Comparison of ENCODE assay signal across 8 mouse cellular contexts in genomic region chr9:14839527-14839926, GRCm38 (mm10). TPM values are rescaled to one million over a fixed set of nuclear protein-coding genes. Genes with fewer than 3 reads are reported as not detected.
DNase-seq lines count a peak whose midpoint lies in the region; ATAC-seq and TF ChIP-seq lines count a peak whose summit lies in the region.

No protein-coding gene starts in this region.

- peaks cover 19% of the 10 kb centered on the region for H3K36me3 ChIP-seq in hindbrain, embryonic 12.5 days
- peaks cover 29% of the 10 kb centered on the region for H3K36me3 ChIP-seq in hindbrain, embryonic 10.5 days
- peaks cover 6% of the 10 kb centered on the region; the same call in 1 of the 2 replicates for H3K36me3 ChIP-seq in stomach, embryonic 15.5 days
- peaks cover 6% of the 10 kb centered on the region; the same call in 1 of the 2 replicates for H3K36me3 ChIP-seq in stomach, postnatal 0 days (ENCODE audit: control insufficient read depth, insufficient read depth, low read length)
- peaks cover 4% of the 10 kb centered on the region; the same call in 1 of the 2 replicates for H3K36me3 ChIP-seq in hindbrain, embryonic 16.5 days (ENCODE audit: control insufficient read depth, insufficient read depth, low read length)
- H3K36me3 ChIP-seq in liver, embryonic 12.5 days, result peaks cover 29% of the 10 kb centered on the region

- H3K27ac ChIP-seq in hindbrain, embryonic 12.5 days, result no peak overlapping the region
- H3K27ac ChIP-seq in hindbrain, embryonic 10.5 days, result no peak overlapping the region
- no peak overlapping the region for H3K27ac ChIP-seq in stomach, embryonic 15.5 days
- H3K27ac ChIP-seq in stomach, postnatal 0 days (replicated peaks), result no peak overlapping the region
- H3K27ac ChIP-seq in hindbrain, embryonic 16.5 days (ENCODE audit: low read depth, low read length), result no peak overlapping the region
- H3K27ac ChIP-seq in liver, embryonic 12.5 days, result no peak overlapping the region

- DNase-seq in hindbrain, embryonic 10.5 days (ENCODE audit: low spot score), result no peak
- no peak for DNase-seq in stomach, postnatal 0 days (ENCODE audit: low spot score)
- DNase-seq in skeletal muscle tissue, adult 2 months (ENCODE audit: low read depth, low spot score), result peak; percentile 11
- DNase-seq in cerebellum, postnatal 36 days, result no peak

- no peak for TF ChIP-seq CTCF in stomach, postnatal 0 days (IDR thresholded peaks at IDR 0.05; ENCODE audit: low read depth)

- H3K9me3 ChIP-seq in hindbrain, embryonic 12.5 days (replicated peaks), result no peaks in the 10 kb centered on the region
- H3K9me3 ChIP-seq in hindbrain, embryonic 10.5 days, result no peaks in the 10 kb centered on the region
- no peaks in the 10 kb centered on the region for H3K9me3 ChIP-seq in stomach, embryonic 15.5 days
- H3K9me3 ChIP-seq in stomach, postnatal 0 days (ENCODE audit: control insufficient read depth, low read length), result no peaks in the 10 kb centered on the region
- no peaks in the 10 kb centered on the region for H3K9me3 ChIP-seq in hindbrain, embryonic 16.5 days (ENCODE audit: control insufficient read depth, low read length)
- no peaks in the 10 kb centered on the region for H3K9me3 ChIP-seq in liver, embryonic 12.5 days (replicated peaks)

- H3K4me1 ChIP-seq in hindbrain, embryonic 12.5 days, result no peaks in the 10 kb centered on the region
- H3K4me1 ChIP-seq in hindbrain, embryonic 10.5 days (replicated peaks), result no peaks in the 10 kb centered on the region
- H3K4me1 ChIP-seq in stomach, embryonic 15.5 days, result no peaks in the 10 kb centered on the region
- H3K4me1 ChIP-seq in stomach, postnatal 0 days (replicated peaks; ENCODE audit: control insufficient read depth, insufficient read depth), result no peaks in the 10 kb centered on the region; the same call in 1 of the 2 replicates
- H3K4me1 ChIP-seq in hindbrain, embryonic 16.5 days (ENCODE audit: control insufficient read depth, insufficient read depth, low read depth, low read length), result no peaks in the 10 kb centered on the region
- H3K4me1 ChIP-seq in liver, embryonic 12.5 days, result no peaks in the 10 kb centered on the region

- no peak overlapping the region for H3K4me2 ChIP-seq in hindbrain, embryonic 12.5 days (replicated peaks)
- H3K4me2 ChIP-seq in stomach, embryonic 15.5 days, result no peak overlapping the region
- no peak overlapping the region for H3K4me2 ChIP-seq in stomach, postnatal 0 days (replicated peaks; ENCODE audit: low read depth)
- H3K4me2 ChIP-seq in hindbrain, embryonic 16.5 days (ENCODE audit: low read length), result no peak overlapping the region
- H3K4me2 ChIP-seq in liver, embryonic 12.5 days, result no peak overlapping the region

- no peak for TF ChIP-seq EP300 in stomach, postnatal 0 days (optimal IDR thresholded peaks at IDR 0.05)

- H3K27me3 ChIP-seq in hindbrain, embryonic 12.5 days, result no peaks in the 10 kb centered on the region
- H3K27me3 ChIP-seq in hindbrain, embryonic 10.5 days (ENCODE audit: insufficient read depth, poor library complexity, severe bottlenecking), result no peaks in the 10 kb centered on the region
- H3K27me3 ChIP-seq in stomach, embryonic 15.5 days (replicated peaks), result no peaks in the 10 kb centered on the region
- no peaks in the 10 kb centered on the region for H3K27me3 ChIP-seq in stomach, postnatal 0 days (ENCODE audit: control insufficient read depth, insufficient read depth, low read length)
- no peaks in the 10 kb centered on the region for H3K27me3 ChIP-seq in hindbrain, embryonic 16.5 days (replicated peaks; ENCODE audit: control insufficient read depth, insufficient read depth, low read length)
- H3K27me3 ChIP-seq in liver, embryonic 12.5 days (replicated peaks), result no peaks in the 10 kb centered on the region

- 50% methylated on average over 7 of the region's 7 CpGs for WGBS in hindbrain, embryonic 12.5 days
- WGBS in hindbrain, embryonic 10.5 days, result 74% methylated on average over 7 of the region's 7 CpGs
- WGBS in stomach, embryonic 15.5 days, result 43% methylated on average over 7 of the region's 7 CpGs
- 40% methylated on average over 7 of the region's 7 CpGs for WGBS in stomach, postnatal 0 days
- 26% methylated on average over 7 of the region's 7 CpGs for WGBS in hindbrain, embryonic 16.5 days
- WGBS in liver, embryonic 12.5 days (ENCODE audit: insufficient replicate concordance), result 71% methylated on average over 7 of the region's 7 CpGs

- H3K4me3 ChIP-seq in hindbrain, embryonic 12.5 days, result no peak overlapping the region
- no peak overlapping the region for H3K4me3 ChIP-seq in hindbrain, embryonic 10.5 days
- no peak overlapping the region for H3K4me3 ChIP-seq in stomach, embryonic 15.5 days (replicated peaks)
- H3K4me3 ChIP-seq in stomach, postnatal 0 days (ENCODE audit: low read depth, low read length), result no peak overlapping the region
- H3K4me3 ChIP-seq in hindbrain, embryonic 16.5 days (ENCODE audit: low read length), result no peak overlapping the region
- H3K4me3 ChIP-seq in liver, embryonic 12.5 days, result no peak overlapping the region

- peak; percentile 74 for ATAC-seq in hindbrain, embryonic 12.5 days (ENCODE audit: low FRiP score)
- ATAC-seq in stomach, embryonic 15.5 days (ENCODE audit: insufficient read depth, low FRiP score, low read depth), result peak; percentile 66; the same call in 1 of the 2 replicates
- no peak for ATAC-seq in stomach, postnatal 0 days (ENCODE audit: low FRiP score, low TSS enrichment)
- ATAC-seq in hindbrain, embryonic 16.5 days, result peak; percentile 62; the same call in 1 of the 2 replicates
- ATAC-seq in liver, embryonic 12.5 days, result no peak

- no peak overlapping the region for H3K9ac ChIP-seq in hindbrain, embryonic 12.5 days
- no peak overlapping the region for H3K9ac ChIP-seq in stomach, embryonic 15.5 days
- no peak overlapping the region for H3K9ac ChIP-seq in stomach, postnatal 0 days (ENCODE audit: low read length)
- no peak overlapping the region for H3K9ac ChIP-seq in hindbrain, embryonic 16.5 days (ENCODE audit: low read depth, low read length)
- no peak overlapping the region for H3K9ac ChIP-seq in liver, embryonic 12.5 days

RNA-seq across cellular contexts. Expression of gene Gpr83, which starts 20.5 kb away (rescaled TPM):
- polyA plus RNA-seq in hindbrain, embryonic 12.5 days (2016; fragmentation: Nextera tagmentation; extraction: Ambion mirVana), result 1.6 and 1.7 TPM in 2 replicates
- polyA plus RNA-seq in hindbrain, embryonic 10.5 days (2016; fragmentation: Nextera tagmentation; extraction: Ambion mirVana), result 0.65 and 0.71 TPM in 2 replicates
- polyA plus RNA-seq in stomach, embryonic 15.5 days (2015; fragmentation: Nextera tagmentation; extraction: Ambion mirVana), result 0.34 and 0.54 TPM in 2 replicates
- 0.28 and 0.39 TPM in 2 replicates for polyA plus RNA-seq in stomach, postnatal 0 days (2015; fragmentation: Nextera tagmentation; extraction: Ambion mirVana)
- 1.3 and 1.7 TPM in 2 replicates for polyA plus RNA-seq in hindbrain, embryonic 16.5 days (2015; fragmentation: Nextera tagmentation; extraction: Ambion mirVana)
- polyA plus RNA-seq in liver, embryonic 12.5 days (2016; fragmentation: Nextera tagmentation; extraction: Ambion mirVana), result 0.07 TPM in 1 of 2 replicates, not detected in the other

RNA-seq across cellular contexts. Expression of gene Ankrd49, which starts 54.9 kb away (rescaled TPM):
- polyA plus RNA-seq in hindbrain, embryonic 12.5 days (2016; fragmentation: Nextera tagmentation; extraction: Ambion mirVana), result 44.4 and 45.6 TPM in 2 replicates
- 38.6 and 51.8 TPM in 2 replicates for polyA plus RNA-seq in hindbrain, embryonic 10.5 days (2016; fragmentation: Nextera tagmentation; extraction: Ambion mirVana)
- polyA plus RNA-seq in stomach, embryonic 15.5 days (2015; fragmentation: Nextera tagmentation; extraction: Ambion mirVana), result 39.6 and 42.6 TPM in 2 replicates
- 31.7 and 33.4 TPM in 2 replicates for polyA plus RNA-seq in stomach, postnatal 0 days (2015; fragmentation: Nextera tagmentation; extraction: Ambion mirVana)
- polyA plus RNA-seq in hindbrain, embryonic 16.5 days (2015; fragmentation: Nextera tagmentation; extraction: Ambion mirVana), result 21.1 and 26.4 TPM in 2 replicates
- polyA plus RNA-seq in liver, embryonic 12.5 days (2016; fragmentation: Nextera tagmentation; extraction: Ambion mirVana), result 38.4 and 44.0 TPM in 2 replicates

RNA-seq across cellular contexts. Expression of gene Mre11a, which starts 55.1 kb away (rescaled TPM):
- polyA plus RNA-seq in hindbrain, embryonic 12.5 days (2016; fragmentation: Nextera tagmentation; extraction: Ambion mirVana), result 20.6 and 25.9 TPM in 2 replicates
- 25.9 and 43.8 TPM in 2 replicates for polyA plus RNA-seq in hindbrain, embryonic 10.5 days (2016; fragmentation: Nextera tagmentation; extraction: Ambion mirVana)
- 20.2 and 24.7 TPM in 2 replicates for polyA plus RNA-seq in stomach, embryonic 15.5 days (2015; fragmentation: Nextera tagmentation; extraction: Ambion mirVana)
- 9.7 TPM in 2 replicates for polyA plus RNA-seq in stomach, postnatal 0 days (2015; fragmentation: Nextera tagmentation; extraction: Ambion mirVana)
- polyA plus RNA-seq in hindbrain, embryonic 16.5 days (2015; fragmentation: Nextera tagmentation; extraction: Ambion mirVana), result 10.3 and 10.8 TPM in 2 replicates
- 26.7 and 31.1 TPM in 2 replicates for polyA plus RNA-seq in liver, embryonic 12.5 days (2016; fragmentation: Nextera tagmentation; extraction: Ambion mirVana)

Comparison
In these comparisons a context has a peak if more than half of its experiments do, and no peak if none do; other contexts are left out.
1. ATAC-seq: peak in hindbrain, embryonic 12.5 days (single experiment), stomach, embryonic 15.5 days (single experiment) and hindbrain, embryonic 16.5 days (single experiment); none in stomach, postnatal 0 days (single experiment) and liver, embryonic 12.5 days (single experiment).